Mouse (Mus musculus): Measurements from ENCODE around the gene Sh3pxd2a. TPM values are rescaled to one million over a fixed set of nuclear protein-coding genes. Genes with fewer than 3 reads are reported as not detected.

The Sh3pxd2a gene
- polyA plus RNA-seq, 1 experiment from 2014 or later, result 6.9 TPM

GRCm38 (mm10) chr19:47416161-47416560 is 48.0 kb downstream of the Sh3pxd2a start:
- Histone ChIP-seq H3K36me3 (ENCODE audit: control insufficient read depth, insufficient read depth, low read length) (no peaks in the 10 kb centered on the region), H3K27ac (ENCODE audit: low read depth, low read length) (no peak overlapping the region), H3K4me2 (replicated peaks; ENCODE audit: low read depth, low read length) (no peak overlapping the region), H3K4me1 (replicated peaks; ENCODE audit: control insufficient read depth, insufficient read depth, low read length) (no peaks in the 10 kb centered on the region), H3K9ac (ENCODE audit: low read depth, low read length) (no peak overlapping the region), H3K4me3 (ENCODE audit: low read depth, low read length) (no peak overlapping the region), H3K9me3 (ENCODE audit: control insufficient read depth, low read length) (no peaks in the 10 kb centered on the region), H3K27me3 (ENCODE audit: control insufficient read depth, insufficient read depth, low read length) (no peaks in the 10 kb centered on the region)
- no peak for ATAC-seq (ENCODE audit: low FRiP score)
- no peak for DNase-seq (ENCODE audit: low spot score)
- WGBS, result 88% methylated on average over 12 of the region's 12 CpGs

GRCm38 (mm10) chr19:47414142-47414905 is 49.9 kb downstream of the Sh3pxd2a start:
- Histone ChIP-seq H3K27me3 (ENCODE audit: control insufficient read depth, insufficient read depth, low read length) (no peaks in the 10 kb centered on the region), H3K4me1 (replicated peaks; ENCODE audit: control insufficient read depth, insufficient read depth, low read length) (no peaks in the 10 kb centered on the region), H3K36me3 (ENCODE audit: control insufficient read depth, insufficient read depth, low read length) (no peaks in the 10 kb centered on the region), H3K27ac (ENCODE audit: low read depth, low read length) (no peak overlapping the region), H3K4me2 (replicated peaks; ENCODE audit: low read depth, low read length) (no peak overlapping the region), H3K9me3 (ENCODE audit: control insufficient read depth, low read length) (no peaks in the 10 kb centered on the region), H3K4me3 (ENCODE audit: low read depth, low read length) (no peak overlapping the region), H3K9ac (ENCODE audit: low read depth, low read length) (no peak overlapping the region)
- DNase-seq (ENCODE audit: low spot score) (no peak), ATAC-seq (ENCODE audit: low FRiP score) (no peak)
- WGBS, result 71% methylated on average over 13 of the region's 13 CpGs

- Histone ChIP-seq H3K27me3 (ENCODE audit: control insufficient read depth, insufficient read depth, low read length) (no peaks in the 10 kb centered on the region), H3K9me3 (ENCODE audit: control insufficient read depth, low read length) (no peaks in the 10 kb centered on the region), H3K9ac (ENCODE audit: low read depth, low read length) (no peak overlapping the region), H3K4me2 (replicated peaks; ENCODE audit: low read depth, low read length) (no peak overlapping the region), H3K36me3 (ENCODE audit: control insufficient read depth, insufficient read depth, low read length) (no peaks in the 10 kb centered on the region), H3K27ac (ENCODE audit: low read depth, low read length) (no peak overlapping the region), H3K4me3 (ENCODE audit: low read depth, low read length) (no peak overlapping the region), H3K4me1 (replicated peaks; ENCODE audit: control insufficient read depth, insufficient read depth, low read length) (no peaks in the 10 kb centered on the region)
- DNase-seq (ENCODE audit: low spot score) (no peak), ATAC-seq (ENCODE audit: low FRiP score) (no peak)
- WGBS, result 89% methylated on average over 6 of the region's 6 CpGs
These were observed 50.7 kb downstream of the Sh3pxd2a start for GRCm38 (mm10) chr19:47413458-47414005.

- Histone ChIP-seq H3K4me2 (replicated peaks; ENCODE audit: low read depth, low read length) (no peak overlapping the region), H3K4me3 (ENCODE audit: low read depth, low read length) (no peak overlapping the region), H3K9me3 (ENCODE audit: control insufficient read depth, low read length) (no peaks in the 10 kb centered on the region), H3K4me1 (replicated peaks; ENCODE audit: control insufficient read depth, insufficient read depth, low read length) (no peaks in the 10 kb centered on the region), H3K27ac (ENCODE audit: low read depth, low read length) (no peak overlapping the region), H3K9ac (ENCODE audit: low read depth, low read length) (no peak overlapping the region), H3K36me3 (ENCODE audit: control insufficient read depth, insufficient read depth, low read length) (no peaks in the 10 kb centered on the region), H3K27me3 (ENCODE audit: control insufficient read depth, insufficient read depth, low read length) (no peaks in the 10 kb centered on the region)
- DNase-seq (ENCODE audit: low spot score) (no peak), ATAC-seq (ENCODE audit: low FRiP score) (no peak)
- WGBS, result 73% methylated on average over 11 of the region's 11 CpGs
These were observed 51.5 kb downstream of the Sh3pxd2a start for GRCm38 (mm10) chr19:47412566-47413248.

- Histone ChIP-seq H3K4me1 (replicated peaks; ENCODE audit: control insufficient read depth, insufficient read depth, low read length) (no peaks in the 10 kb centered on the region), H3K9me3 (ENCODE audit: control insufficient read depth, low read length) (no peaks in the 10 kb centered on the region), H3K9ac (ENCODE audit: low read depth, low read length) (no peak overlapping the region), H3K4me2 (replicated peaks; ENCODE audit: low read depth, low read length) (no peak overlapping the region), H3K36me3 (ENCODE audit: control insufficient read depth, insufficient read depth, low read length) (no peaks in the 10 kb centered on the region), H3K27ac (ENCODE audit: low read depth, low read length) (no peak overlapping the region), H3K27me3 (ENCODE audit: control insufficient read depth, insufficient read depth, low read length) (no peaks in the 10 kb centered on the region), H3K4me3 (ENCODE audit: low read depth, low read length) (no peak overlapping the region)
- WGBS, result 95% methylated on average over 6 of the region's 6 CpGs
- no peak for ATAC-seq (ENCODE audit: low FRiP score)
- no peak for DNase-seq (ENCODE audit: low spot score)
These were observed 53.9 kb downstream of the Sh3pxd2a start for GRCm38 (mm10) chr19:47410301-47410700.

- no peaks in the 10 kb centered on the region for H3K4me1 ChIP-seq (replicated peaks; ENCODE audit: control insufficient read depth, insufficient read depth, low read length)
- no peaks in the 10 kb centered on the region for H3K27me3 ChIP-seq (ENCODE audit: control insufficient read depth, insufficient read depth, low read length)
- ATAC-seq (ENCODE audit: low FRiP score), result no peak
- H3K27ac ChIP-seq (ENCODE audit: low read depth, low read length), result 0 out of 2 replicates have a peak overlapping the region, but pooled peaks have one; percentile 9
- no peak overlapping the region for H3K4me3 ChIP-seq (ENCODE audit: low read depth, low read length)
- H3K9me3 ChIP-seq (ENCODE audit: control insufficient read depth, low read length), result no peaks in the 10 kb centered on the region
- H3K9ac ChIP-seq (ENCODE audit: low read depth, low read length), result no peak overlapping the region
- no peaks in the 10 kb centered on the region for H3K36me3 ChIP-seq (ENCODE audit: control insufficient read depth, insufficient read depth, low read length)
- no peak overlapping the region for H3K4me2 ChIP-seq (replicated peaks; ENCODE audit: low read depth, low read length)
- DNase-seq (ENCODE audit: low spot score), result no peak
These were observed 55.1 kb downstream of the Sh3pxd2a start for GRCm38 (mm10) chr19:47409142-47409541.

- H3K27me3 ChIP-seq (ENCODE audit: control insufficient read depth, insufficient read depth, low read length), result no peaks in the 10 kb centered on the region
- no peaks in the 10 kb centered on the region for H3K36me3 ChIP-seq (ENCODE audit: control insufficient read depth, insufficient read depth, low read length)
- DNase-seq (ENCODE audit: low spot score) (no peak), ATAC-seq (ENCODE audit: low FRiP score) (no peak)
- WGBS, result 62% methylated on average over 7 of the region's 7 CpGs
- H3K9me3 ChIP-seq (ENCODE audit: control insufficient read depth, low read length), result no peaks in the 10 kb centered on the region
- no peaks in the 10 kb centered on the region for H3K4me1 ChIP-seq (replicated peaks; ENCODE audit: control insufficient read depth, insufficient read depth, low read length)
- no peak overlapping the region for H3K4me3 ChIP-seq (ENCODE audit: low read depth, low read length)
- H3K27ac ChIP-seq (ENCODE audit: low read depth, low read length), result 0 out of 2 replicates have a peak overlapping the region, but pooled peaks have one; percentile 9
- H3K4me2 ChIP-seq (replicated peaks; ENCODE audit: low read depth, low read length), result no peak overlapping the region
- H3K9ac ChIP-seq (ENCODE audit: low read depth, low read length), result no peak overlapping the region
These were observed 55.5 kb downstream of the Sh3pxd2a start for GRCm38 (mm10) chr19:47408656-47409055.

GRCm38 (mm10) chr19:47407332-47407731 is 56.9 kb downstream of the Sh3pxd2a start:
- Histone ChIP-seq H3K4me2 (replicated peaks; ENCODE audit: low read depth, low read length) (no peak overlapping the region), H3K9me3 (ENCODE audit: control insufficient read depth, low read length) (no peaks in the 10 kb centered on the region), H3K4me1 (replicated peaks; ENCODE audit: control insufficient read depth, insufficient read depth, low read length) (no peaks in the 10 kb centered on the region), H3K4me3 (ENCODE audit: low read depth, low read length) (no peak overlapping the region), H3K27me3 (ENCODE audit: control insufficient read depth, insufficient read depth, low read length) (no peaks in the 10 kb centered on the region), H3K36me3 (ENCODE audit: control insufficient read depth, insufficient read depth, low read length) (no peaks in the 10 kb centered on the region), H3K27ac (ENCODE audit: low read depth, low read length) (no peak overlapping the region), H3K9ac (ENCODE audit: low read depth, low read length) (no peak overlapping the region)
- ATAC-seq (ENCODE audit: low FRiP score) (0 out of 2 replicates have a peak, but pooled peaks have one; percentile 25), DNase-seq (ENCODE audit: low spot score) (no peak)
- WGBS, result 92% methylated on average over 6 of the region's 6 CpGs

Measured in hindbrain, embryonic 11.5 days (tissue).